Mouse (Mus musculus): ENCODE measurements at regions not wholly inside any gene's neighbourhood (a gene's known extent, or its start where the extent isn't known, plus 50 kb on each side); places are given as distances from the start of the nearest gene placed in this dataset.

DNA sequence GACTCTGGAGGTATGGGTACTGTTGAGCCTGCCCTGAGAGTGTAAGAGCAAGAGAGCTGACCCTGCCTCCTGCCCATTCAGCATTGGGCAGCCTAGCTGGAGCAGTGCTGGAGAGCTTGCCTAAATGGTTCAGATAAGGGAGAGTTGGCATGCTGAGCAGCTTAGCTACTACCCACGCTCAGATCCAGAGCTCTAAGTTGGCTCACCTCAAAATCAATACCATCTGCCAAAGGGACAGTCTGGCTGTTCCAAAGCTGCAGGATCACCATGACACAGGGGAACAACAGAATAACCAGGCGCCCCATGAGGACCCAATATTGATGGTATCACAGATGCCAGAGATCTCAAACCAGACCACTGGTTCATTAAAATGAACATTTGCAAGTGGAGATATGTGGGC is 152.9 kb downstream of the Phf3 start:
- Histone ChIP-seq H3K36me3 (ENCODE audit: control insufficient read depth in 1 of 2, insufficient read depth in 2 of 2, low read length in 2 of 2) (no peaks in the 10 kb centered on the region), H3K4me1 (ENCODE audit: control insufficient read depth in 1 of 2, insufficient read depth in 2 of 2, low read length in 2 of 2) (no peaks in the 10 kb centered on the region), H3K27ac (ENCODE audit: control insufficient read depth, low read depth, low read length) (no peak overlapping the region), H3K79me2 (ENCODE audit: control insufficient read depth, insufficient read depth, low read length, poor library complexity) (no peaks in the 10 kb centered on the region), H3K9ac (ENCODE audit: control insufficient read depth, low read depth, low read length, poor library complexity, severe bottlenecking) (no peak overlapping the region), H3K27me3 (ENCODE audit: control insufficient read depth in 1 of 2, insufficient read depth in 2 of 2, low read length in 2 of 2) (no peaks in the 10 kb centered on the region), H3K4me3 (ENCODE audit: control insufficient read depth in 1 of 2, insufficient read depth in 1 of 2, low read depth in 2 of 2, low read length in 2 of 2) (no peak overlapping the region), H3K9me3 (replicated peaks; ENCODE audit: insufficient read depth, low read length) (no peaks in the 10 kb centered on the region)
- no peak for DNase-seq (ENCODE audit: low read depth, low spot score)
- TF ChIP-seq TCF12 (IDR thresholded peaks at IDR 0.05; ENCODE audit: low read depth, low read length) (no peak), RCOR1 (IDR thresholded peaks at IDR 0.05; ENCODE audit: low read depth, low read length) (no peak), SIN3A (IDR thresholded peaks at IDR 0.05; ENCODE audit: low read length) (no peak), TAL1 (IDR thresholded peaks at IDR 0.05; ENCODE audit: low read length) (no peak), NRF1 (IDR thresholded peaks at IDR 0.05; ENCODE audit: insufficient read depth, low read depth, low read length, poor library complexity, severe bottlenecking) (no peak), POLR2AphosphoS2 (IDR thresholded peaks at IDR 0.05; ENCODE audit: low read length) (no peak), EP300 (IDR thresholded peaks at IDR 0.05; ENCODE audit: low read depth in 1 of 2, low read length in 2 of 2) (no peak), TBP (IDR thresholded peaks at IDR 0.05; ENCODE audit: low read depth, low read length) (no peak), KAT2A (conservative IDR thresholded peaks at IDR 0.05; ENCODE audit: low read depth, low read length) (no peak), JUND (IDR thresholded peaks at IDR 0.05; ENCODE audit: low read depth, low read length) (no peak), POLR2AphosphoS5 (IDR thresholded peaks at IDR 0.05; ENCODE audit: borderline replicate concordance, low read depth, low read length) (no peak), MYB (IDR thresholded peaks at IDR 0.05; ENCODE audit: low read depth, low read length) (no peak), MAFK (IDR thresholded peaks at IDR 0.05; ENCODE audit: borderline replicate concordance, low read depth, low read length) (no peak)

DNA sequence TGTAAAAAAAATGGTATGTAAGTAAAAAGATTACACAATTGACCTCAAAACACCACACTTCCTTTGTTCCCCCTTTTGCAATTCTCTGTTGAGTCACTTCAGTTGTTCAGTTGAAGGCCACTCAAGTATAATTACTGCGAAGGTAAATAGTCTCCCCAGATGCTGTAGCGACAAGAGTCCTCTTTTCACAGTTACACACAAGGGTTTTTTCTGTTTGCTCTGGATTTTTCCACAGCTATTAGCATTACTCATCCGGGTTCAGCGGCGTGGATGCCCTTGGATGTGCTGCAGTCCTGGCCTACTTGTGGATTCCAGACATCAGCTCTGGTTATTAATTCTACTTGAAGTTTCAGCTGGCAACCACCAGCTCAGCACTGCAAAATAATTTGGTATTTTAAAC is 155.1 kb downstream of the Phf3 start:
- Histone ChIP-seq H3K27me3 (ENCODE audit: control insufficient read depth in 1 of 2, insufficient read depth in 2 of 2, low read length in 2 of 2) (no peaks in the 10 kb centered on the region), H3K36me3 (ENCODE audit: control insufficient read depth in 1 of 2, insufficient read depth in 2 of 2, low read length in 2 of 2) (no peaks in the 10 kb centered on the region), H3K9ac (ENCODE audit: control insufficient read depth, low read depth, low read length, poor library complexity, severe bottlenecking) (no peak overlapping the region), H3K4me1 (ENCODE audit: control insufficient read depth in 1 of 2, insufficient read depth in 2 of 2, low read length in 2 of 2) (no peaks in the 10 kb centered on the region), H3K4me3 (ENCODE audit: control insufficient read depth in 1 of 2, insufficient read depth in 1 of 2, low read depth in 2 of 2, low read length in 2 of 2) (no peak overlapping the region), H3K27ac (ENCODE audit: control insufficient read depth, low read depth, low read length) (no peak overlapping the region), H3K79me2 (ENCODE audit: control insufficient read depth, insufficient read depth, low read length, poor library complexity) (no peaks in the 10 kb centered on the region), H3K9me3 (replicated peaks; ENCODE audit: insufficient read depth, low read length) (no peaks in the 10 kb centered on the region)
- TF ChIP-seq MAZ (IDR thresholded peaks at IDR 0.05; ENCODE audit: low read depth, low read length): no peak
- no peak for TF ChIP-seq NRF1 (IDR thresholded peaks at IDR 0.05; ENCODE audit: insufficient read depth, low read depth, low read length, poor library complexity, severe bottlenecking)
- no peak for TF ChIP-seq TBP (IDR thresholded peaks at IDR 0.05; ENCODE audit: low read depth, low read length)
- DNase-seq (ENCODE audit: low read depth, low spot score): no peak

DNA sequence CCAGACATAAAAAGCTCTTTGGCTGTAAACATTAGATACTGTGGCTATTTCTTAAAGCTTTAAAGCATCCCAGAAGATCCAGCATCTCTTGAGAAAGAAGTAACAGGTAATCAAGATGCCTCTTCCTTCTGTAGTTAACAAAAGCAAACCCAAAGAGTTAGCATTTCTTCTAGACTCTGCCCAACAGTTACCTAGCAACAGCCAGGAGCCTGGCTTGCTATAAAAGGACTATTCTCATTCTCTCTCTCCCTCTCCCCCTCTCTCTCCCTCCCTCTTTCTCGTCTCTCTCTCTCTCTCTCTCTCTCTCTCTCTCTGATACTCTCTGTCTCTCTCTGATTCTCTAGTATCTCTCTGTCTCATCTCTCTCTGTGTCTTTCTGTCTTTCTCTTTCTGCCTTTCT is 157.4 kb downstream of the Phf3 start:
- Histone ChIP-seq H3K4me3 (ENCODE audit: control insufficient read depth in 1 of 2, insufficient read depth in 1 of 2, low read depth in 2 of 2, low read length in 2 of 2) (no peak overlapping the region), H3K27me3 (ENCODE audit: control insufficient read depth in 1 of 2, insufficient read depth in 2 of 2, low read length in 2 of 2) (no peaks in the 10 kb centered on the region), H3K27ac (ENCODE audit: control insufficient read depth, low read depth, low read length) (no peak overlapping the region), H3K4me1 (ENCODE audit: control insufficient read depth in 1 of 2, insufficient read depth in 2 of 2, low read length in 2 of 2) (no peaks in the 10 kb centered on the region), H3K9ac (ENCODE audit: control insufficient read depth, low read depth, low read length, poor library complexity, severe bottlenecking) (no peak overlapping the region), H3K79me2 (ENCODE audit: control insufficient read depth, insufficient read depth, low read length, poor library complexity) (no peaks in the 10 kb centered on the region), H3K36me3 (ENCODE audit: control insufficient read depth in 1 of 2, insufficient read depth in 2 of 2, low read length in 2 of 2) (no peaks in the 10 kb centered on the region), H3K9me3 (replicated peaks; ENCODE audit: insufficient read depth, low read length) (no peaks in the 10 kb centered on the region)
- DNase-seq (ENCODE audit: low read depth, low spot score): no peak
- TF ChIP-seq MAX (IDR thresholded peaks at IDR 0.05; ENCODE audit: low read length) (no peak), ETS1 (IDR thresholded peaks at IDR 0.05; ENCODE audit: low read depth, low read length) (no peak), POLR2AphosphoS2 (IDR thresholded peaks at IDR 0.05; ENCODE audit: low read length) (no peak), NELFE (IDR thresholded peaks at IDR 0.05; ENCODE audit: low read depth, low read length) (no peak), E2F4 (IDR thresholded peaks at IDR 0.05; ENCODE audit: borderline replicate concordance, low read depth, low read length) (no peak), GATA1 (IDR thresholded peaks at IDR 0.05; ENCODE audit: low read depth, low read length) (no peak), TCF12 (IDR thresholded peaks at IDR 0.05; ENCODE audit: low read depth, low read length) (no peak), MYC (IDR thresholded peaks at IDR 0.05; ENCODE audit: low read depth, low read length) (no peak), ZMIZ1 (IDR thresholded peaks at IDR 0.05; ENCODE audit: low read depth, low read length) (no peak), RAD21 (IDR thresholded peaks at IDR 0.05; ENCODE audit: low read depth, low read length) (no peak), POLR2AphosphoS5 (IDR thresholded peaks at IDR 0.05; ENCODE audit: borderline replicate concordance, low read depth, low read length) (no peak)
